Mouse (Mus musculus) urinary bladder, postnatal 36 days (tissue): Measurements from ENCODE around the gene Ptgis.
"Not testable (repeated sequence)": the region's sequence is repeated elsewhere in the genome, so short reads cannot be mapped to it uniquely, and the experiment has no call there.

Experiments used
- DNase-seq, 2 experiments: peaks; one replicate each; pipeline ENCODE4 v3.0.0; 2022; ENCODE audit warnings: low spot score in 2 of 2, mixed read lengths in 1 of 2

The Ptgis gene

DNA sequence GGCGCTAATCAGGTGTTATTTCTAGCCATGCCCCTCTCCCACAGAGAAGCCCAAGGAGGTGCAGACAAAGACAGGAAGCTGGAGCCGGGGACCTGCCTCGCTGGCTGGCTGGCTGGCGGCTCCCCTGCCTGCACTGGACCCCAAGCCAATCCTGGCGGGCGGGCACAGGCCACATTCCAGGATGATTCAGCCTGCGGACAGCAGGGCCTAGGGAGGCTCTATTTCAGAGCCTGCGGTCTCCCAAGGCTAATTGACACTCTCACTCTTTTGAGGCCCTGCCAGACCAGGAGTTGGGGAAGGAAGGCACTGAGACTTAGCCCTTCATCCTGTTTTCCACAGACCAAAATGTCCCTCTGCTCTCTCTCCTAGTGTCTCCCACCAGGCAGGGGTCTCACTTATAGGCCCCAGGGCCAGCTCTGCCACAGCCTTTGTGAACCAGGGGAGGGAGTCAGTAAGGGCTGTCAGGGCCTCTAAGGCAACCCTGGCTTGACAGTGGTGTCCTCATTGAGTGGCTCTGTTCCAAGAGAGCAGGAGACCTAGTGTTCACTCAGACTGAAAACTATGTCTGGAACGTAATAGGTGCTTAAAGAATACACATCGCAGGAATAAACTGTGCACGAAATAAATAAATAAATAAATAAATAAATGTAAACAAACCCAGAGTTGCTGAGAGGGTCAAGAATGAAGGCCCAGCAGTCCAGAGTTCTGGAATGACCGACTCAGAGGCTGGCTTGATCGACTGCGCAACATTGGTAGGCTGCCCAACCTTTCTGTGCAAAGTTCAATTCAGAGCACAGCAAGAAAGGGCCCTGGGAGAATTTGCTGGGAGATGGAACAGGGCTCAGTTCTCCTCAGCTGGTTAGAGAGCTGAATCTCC lies 8.0 kb downstream of the Ptgis start:
- DNase-seq: peak in 1 of 2 experiments; percentile 58

- DNase-seq: no peak
These were observed 9.8 kb downstream of the Ptgis start for GRCm38 (mm10) chr2:167230554-167230953.

DNA sequence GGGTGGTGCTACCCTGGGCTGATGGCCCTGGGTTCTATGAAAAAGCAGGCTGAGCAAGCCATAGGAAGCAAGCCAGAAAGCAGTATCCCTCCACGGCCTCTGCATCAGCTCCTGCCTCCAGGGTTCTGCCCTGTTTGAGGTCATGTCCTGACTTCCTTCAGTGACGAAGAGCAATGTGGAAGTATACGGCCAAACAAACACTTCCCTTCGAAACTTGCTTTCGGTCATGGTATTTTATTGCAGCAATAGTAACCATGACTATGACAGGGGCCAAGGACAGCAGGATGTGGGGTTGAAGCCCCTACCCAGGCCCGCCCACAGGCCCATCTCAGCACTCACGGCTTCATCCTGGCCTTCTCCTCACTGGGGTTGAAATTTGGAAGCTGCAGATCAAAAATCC lies 15.5 kb downstream of the Ptgis start:
- DNase-seq: no peak

- no peak for DNase-seq
These were observed 16.2 kb downstream of the Ptgis start for GRCm38 (mm10) chr2:167224194-167224593.

DNA sequence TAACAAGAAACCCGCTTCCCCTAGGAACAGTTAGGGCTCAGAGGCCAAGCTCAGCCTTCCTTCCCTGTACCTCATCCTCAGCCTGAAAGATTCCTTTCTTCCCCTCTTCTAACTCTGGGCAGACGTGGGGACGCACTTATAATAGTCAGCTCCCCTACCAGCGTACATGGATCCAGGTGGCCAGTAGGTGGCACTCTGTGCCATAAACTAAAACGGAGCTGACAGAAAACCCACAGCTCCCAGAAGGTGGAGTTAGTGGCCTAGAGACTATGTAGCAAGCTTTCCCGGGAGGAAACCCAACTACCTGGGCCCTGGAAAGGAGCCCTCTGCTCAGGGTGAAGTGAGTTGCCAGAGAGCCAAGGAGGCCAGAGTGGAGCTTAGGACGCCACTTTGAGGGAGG lies 18.3 kb downstream of the Ptgis start:
- peak; percentile 46 to 67 for DNase-seq

- no peak for DNase-seq
These were observed 19.1 kb downstream of the Ptgis start for GRCm38 (mm10) chr2:167221159-167221845.

- DNase-seq: no peak
These were observed 19.7 kb downstream of the Ptgis start for GRCm38 (mm10) chr2:167220736-167221135.

- peak; percentile 74 to 80 for DNase-seq
These were observed 21.1 kb downstream of the Ptgis start for GRCm38 (mm10) chr2:167219154-167219775.

DNA sequence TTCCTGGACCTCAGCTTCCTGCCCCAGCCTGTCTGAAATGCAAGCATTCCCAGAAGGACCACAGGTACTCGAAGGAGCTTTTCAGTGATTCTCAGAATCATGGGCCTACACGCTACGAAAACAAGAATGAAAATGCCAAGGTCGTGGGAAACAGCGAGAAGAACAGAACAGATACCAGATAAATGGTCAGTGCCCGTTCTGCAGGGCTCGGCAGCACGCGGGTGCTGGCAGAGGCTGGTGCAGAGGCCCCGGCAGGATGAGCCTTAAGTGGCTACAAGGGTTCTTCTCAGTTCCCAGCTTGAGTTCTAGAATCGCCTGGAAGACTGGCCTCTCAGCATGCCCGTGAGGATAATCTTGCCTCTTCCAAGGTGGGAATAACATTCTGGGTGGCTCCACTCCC lies 26.7 kb downstream of the Ptgis start:
- no peak for DNase-seq

DNA sequence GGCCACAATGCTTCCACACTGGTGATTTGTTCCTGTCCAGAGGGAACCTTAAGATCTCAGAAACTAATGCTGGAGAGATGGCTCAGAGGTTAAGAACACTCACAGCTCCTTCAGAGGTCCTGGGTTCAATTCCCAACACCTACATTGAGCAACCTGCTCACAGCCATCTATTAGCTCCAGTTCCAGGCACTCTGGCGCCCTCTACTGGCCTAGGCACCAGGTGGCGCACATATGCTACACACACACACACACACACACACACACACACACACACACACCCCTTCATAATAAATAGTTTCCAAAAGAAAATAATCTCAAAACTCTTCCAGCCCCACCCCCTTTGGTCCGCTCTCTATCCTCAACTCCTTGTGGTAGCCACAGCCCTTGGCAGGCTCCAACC lies 27.3 kb downstream of the Ptgis start:
- no peak for DNase-seq

GRCm38 (mm10) chr2:167212551-167212950 lies 27.9 kb downstream of the Ptgis start:
- DNase-seq: no peak

GRCm38 (mm10) chr2:167212089-167212488 lies 28.3 kb downstream of the Ptgis start:
- no peak for DNase-seq

GRCm38 (mm10) chr2:167209900-167210299 lies 30.5 kb downstream of the Ptgis start:
- no peak for DNase-seq

- no peak for DNase-seq
These were observed 31.4 kb downstream of the Ptgis start for GRCm38 (mm10) chr2:167208984-167209383.

DNA sequence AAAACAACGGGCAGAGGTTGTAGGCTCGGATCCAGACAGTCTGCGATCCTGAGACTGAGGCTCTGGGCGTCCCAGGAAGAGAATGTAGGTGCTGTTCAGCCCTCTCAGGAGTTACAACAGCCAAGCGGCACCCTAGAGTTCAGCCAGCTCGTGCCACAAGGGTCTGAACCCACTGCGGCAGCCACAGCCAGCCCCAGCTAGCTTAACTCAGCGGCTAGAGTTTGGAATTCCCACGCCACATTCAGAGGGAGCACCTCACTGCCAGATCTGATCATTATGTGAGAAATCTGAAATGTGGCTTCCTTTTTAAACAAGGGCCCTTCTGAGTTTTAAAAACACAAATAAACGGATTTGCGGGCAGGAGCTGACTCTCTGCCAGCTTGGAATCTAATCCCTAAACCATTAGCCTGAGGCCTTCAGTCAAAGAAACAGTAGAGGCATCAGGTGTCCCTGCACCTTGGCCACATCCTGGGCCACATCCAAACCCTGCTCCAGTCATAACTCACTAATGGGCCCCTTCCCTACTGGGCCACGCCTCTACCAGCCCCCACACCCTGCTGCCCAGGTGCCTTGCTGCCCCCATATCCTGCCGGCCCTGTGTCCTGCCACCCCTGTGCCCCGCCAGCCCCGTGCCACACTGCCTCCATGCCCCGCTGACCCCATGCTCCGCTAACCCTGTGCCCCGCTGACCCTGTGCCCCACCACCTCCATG lies 34.3 kb downstream of the Ptgis start:
- no peak for DNase-seq

GRCm38 (mm10) chr2:167204686-167205085 lies 35.7 kb downstream of the Ptgis start:
- DNase-seq: not testable (repeated sequence)

GRCm38 (mm10) chr2:167203505-167204166 lies 36.8 kb downstream of the Ptgis start:
- no peak for DNase-seq

DNA sequence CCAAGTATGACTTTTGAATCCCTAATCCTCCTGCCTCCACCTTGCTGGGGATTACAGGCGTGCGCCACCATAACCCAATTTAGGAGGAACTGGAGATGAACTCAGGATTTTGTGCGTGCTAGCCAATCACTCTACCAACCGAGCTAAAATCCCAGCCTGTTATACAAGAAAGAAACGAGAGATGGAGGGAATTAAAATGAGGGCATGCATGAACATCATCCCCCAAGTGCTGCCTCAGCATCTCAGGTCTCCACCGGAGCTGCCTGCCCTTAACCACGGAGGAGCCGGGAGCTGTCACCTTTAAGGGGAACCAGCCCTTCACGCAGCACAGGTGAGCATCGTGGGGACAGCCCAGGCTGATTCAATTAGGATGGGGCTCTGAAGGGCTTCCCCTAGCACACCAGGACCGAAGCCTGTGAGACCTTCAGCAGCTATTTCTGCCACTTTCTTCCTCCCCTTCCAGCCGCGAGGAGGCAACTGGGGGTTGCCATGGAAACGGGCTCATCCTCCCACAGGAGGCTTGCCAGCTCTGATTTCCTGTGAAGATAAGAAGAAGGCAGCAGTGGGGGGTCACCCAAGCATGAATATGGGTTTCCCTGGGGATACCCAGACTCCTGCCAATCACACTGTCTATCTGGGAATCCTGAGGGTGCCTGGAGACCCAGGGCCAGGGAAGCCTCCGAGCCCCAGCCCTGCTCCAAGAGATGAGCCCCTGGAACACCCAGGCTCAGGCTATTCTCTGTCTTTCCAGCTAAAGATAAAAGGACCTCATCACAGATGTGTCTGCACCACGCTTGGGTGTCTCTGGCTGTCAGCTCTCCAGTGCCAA lies 38.7 kb downstream of the Ptgis start:
- DNase-seq: no peak

GRCm38 (mm10) chr2:167198660-167199427 lies 41.6 kb downstream of the Ptgis start:
- DNase-seq: no peak

- DNase-seq: no peak
These were observed 47.0 kb downstream of the Ptgis start for GRCm38 (mm10) chr2:167193361-167193760.
